Mouse (Mus musculus): ENCODE results near the gene Khdc1a.

GRCm38 (mm10) chr1:21316305-21316704 lies 33.1 kb upstream of the Khdc1a start:
- TF ChIP-seq CTCF (IDR thresholded peaks at IDR 0.05; ENCODE audit: control insufficient read depth, insufficient read depth, insufficient read length) (no peak), CEBPB (IDR thresholded peaks at IDR 0.05; ENCODE audit: low read depth) (no peak), MYOD1 (IDR thresholded peaks at IDR 0.05; ENCODE audit: control insufficient read depth, insufficient read length, low read depth) (no peak), USF1 (IDR thresholded peaks at IDR 0.05; ENCODE audit: low read depth) (no peak), MYOG (IDR thresholded peaks at IDR 0.05; ENCODE audit: control insufficient read depth, extremely low read depth, insufficient read length) (no peak), MAX (IDR thresholded peaks at IDR 0.05) (no peak)

Data from C2C12 (cell line).